Comparison of ENCODE assay signal across 15 mouse cellular contexts in the genomic region with DNA sequence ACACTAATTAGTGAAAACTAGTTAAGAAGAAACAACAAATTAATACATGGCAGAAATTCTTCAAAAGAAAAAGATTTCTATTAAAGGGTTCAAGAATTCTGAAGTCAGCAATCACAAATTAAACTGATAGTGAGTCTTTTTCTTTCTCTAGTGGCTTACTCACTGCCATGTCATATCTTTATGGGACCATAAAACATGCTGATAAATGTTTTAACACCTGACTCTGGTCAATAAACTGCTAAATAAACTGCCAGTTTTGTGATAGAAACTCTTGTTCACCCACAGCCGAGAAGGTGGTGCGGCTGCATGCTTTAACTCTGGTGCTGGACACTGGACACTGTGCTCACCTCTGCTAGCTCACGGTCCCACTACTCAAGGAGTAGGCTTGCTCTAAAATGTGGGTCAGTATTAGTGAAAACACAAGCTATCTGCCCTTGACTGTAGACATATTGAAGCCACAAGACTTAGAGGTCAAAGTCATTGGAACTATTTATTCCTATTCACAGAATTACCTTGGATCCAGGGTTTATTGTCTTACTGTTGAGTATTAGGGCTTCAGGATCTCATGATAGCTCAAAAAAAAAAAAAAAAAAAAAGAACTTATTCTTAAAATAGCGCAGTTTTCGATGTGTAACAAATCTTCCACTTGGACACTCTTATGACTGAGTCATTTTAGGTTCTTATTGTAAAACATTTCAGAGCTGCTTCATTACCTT.
"Had no signal": no experiment of that assay in that cellular context is flagged by ENCODE, and none has a peak within 500 bp of the region (broad histone marks: within the 10 kb centered on the region; RNA-seq: fewer than 3 reads in every experiment).

No protein-coding gene starts in this region.

- H3K27ac ChIP-seq: midbrain, embryonic 10.5 days; midbrain, embryonic 13.5 days; neural tube, embryonic 13.5 days; neural tube, embryonic 15.5 days had no signal

- H3K27me3 ChIP-seq: midbrain, embryonic 13.5 days; neural tube, embryonic 13.5 days; neural tube, embryonic 15.5 days had no signal

- H3K9ac ChIP-seq: lung, embryonic 14.5 days; midbrain, embryonic 13.5 days; neural tube, embryonic 13.5 days; neural tube, embryonic 15.5 days had no signal

- H3K4me3 ChIP-seq: midbrain, embryonic 10.5 days; midbrain, embryonic 13.5 days; myocyte; neural tube, embryonic 13.5 days; neural tube, embryonic 15.5 days had no signal

- DNase-seq: lung, adult 18-20 months; lung, embryonic 14.5 days; lung, postnatal 10 days; lung, postnatal 4 days; right cerebral cortex, postnatal 14 days; spleen, adult 18-20 months; thymus, adult 18-20 months; thymus, postnatal 14 days; thymus, postnatal 36 days had no signal

- H3K4me1 ChIP-seq: midbrain, embryonic 10.5 days; midbrain, embryonic 13.5 days; neural tube, embryonic 13.5 days; neural tube, embryonic 15.5 days had no signal

- H3K9me3 ChIP-seq: midbrain, embryonic 10.5 days; midbrain, embryonic 13.5 days; neural tube, embryonic 13.5 days; neural tube, embryonic 15.5 days had no signal

- H3K4me2 ChIP-seq: lung, embryonic 14.5 days; midbrain, embryonic 13.5 days; neural tube, embryonic 13.5 days; neural tube, embryonic 15.5 days had no signal

- ATAC-seq: midbrain, embryonic 13.5 days; midbrain, embryonic 16.5 days had no signal
